Mouse (Mus musculus) embryonic fibroblast, embryonic 13.5 days (primary cell): ENCODE measurements around the gene Serpinb13.
"Not testable (repeated sequence)": the region's sequence is repeated elsewhere in the genome, so short reads cannot be mapped to it uniquely, and the experiment has no call there.

Experiments
- CTCF ChIP-seq: IDR thresholded peaks from 2 replicates; pipeline ENCODE4 v1.5.1; 2011; ENCODE audit warnings: mild to moderate bottlenecking, control low read depth, low read length, moderate library complexity, borderline replicate concordance; ENCODE audit not compliant: insufficient read depth
- POLR2A ChIP-seq: IDR thresholded peaks from 2 replicates; pipeline ENCODE4 v1.6.1; 2011; ENCODE audit warnings: low read depth, mild to moderate bottlenecking, control low read depth, low read length, moderate library complexity

DNA sequence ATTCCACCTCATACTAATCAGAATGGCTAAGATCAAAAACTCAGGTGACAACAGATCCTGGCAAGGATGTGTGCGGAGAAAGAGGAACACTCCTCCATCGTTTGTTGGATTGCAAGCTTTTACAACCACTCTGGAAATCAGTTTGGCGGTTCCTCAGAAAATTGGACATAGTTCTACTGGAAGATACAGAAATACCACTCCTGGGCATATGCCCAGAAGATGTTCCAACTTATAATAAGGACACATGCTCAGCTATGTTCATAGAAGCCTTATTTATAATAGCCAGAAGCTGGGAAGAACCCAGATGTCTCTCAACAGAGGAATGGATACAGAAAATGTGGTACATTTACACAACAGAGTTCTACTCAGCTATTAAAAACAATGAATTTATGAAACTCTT, 53.5 kb downstream of the Serpinb13 start:
- TF ChIP-seq CTCF, POLR2A: not testable (repeated sequence)
